Mouse (Mus musculus): ENCODE results near the gene Adcy1.

Gene Adcy1

GRCm38 (mm10) chr11:7173664-7174063, 110.4 kb downstream of the Adcy1 start:
- DNase-seq (ENCODE audit: extremely low read depth, insufficient read length, low spot score): no peak

- no peak for DNase-seq (ENCODE audit: extremely low read depth, insufficient read length, low spot score)
These were observed 115.4 kb downstream of the Adcy1 start for GRCm38 (mm10) chr11:7178724-7179123.

GRCm38 (mm10) chr11:7179276-7179675, 116.0 kb downstream of the Adcy1 start:
- no peak for DNase-seq (ENCODE audit: extremely low read depth, insufficient read length, low spot score)

- no peak for DNase-seq (ENCODE audit: extremely low read depth, insufficient read length, low spot score)
These were observed 119.2 kb downstream of the Adcy1 start for GRCm38 (mm10) chr11:7182409-7183042.

GRCm38 (mm10) chr11:7184420-7184819, 121.1 kb downstream of the Adcy1 start:
- DNase-seq (ENCODE audit: extremely low read depth, insufficient read length, low spot score): no peak

GRCm38 (mm10) chr11:7187472-7187871, 124.2 kb downstream of the Adcy1 start:
- no peak for DNase-seq (ENCODE audit: extremely low read depth, insufficient read length, low spot score)

GRCm38 (mm10) chr11:7188469-7188868, 125.2 kb downstream of the Adcy1 start, which contains the start of gene Gm11985:
Gene Gm11985 (minus strand): TSS chr11:7188569.
- DNase-seq (ENCODE audit: extremely low read depth, insufficient read length, low spot score): no peak

- DNase-seq (ENCODE audit: extremely low read depth, insufficient read length, low spot score): no peak
These were observed 129.4 kb downstream of the Adcy1 start for GRCm38 (mm10) chr11:7192710-7193109.

- no peak for DNase-seq (ENCODE audit: extremely low read depth, insufficient read length, low spot score)
These were observed 129.8 kb downstream of the Adcy1 start for GRCm38 (mm10) chr11:7193134-7193533.

GRCm38 (mm10) chr11:7194432-7195311, 131.4 kb downstream of the Adcy1 start:
- no peak for DNase-seq (ENCODE audit: extremely low read depth, insufficient read length, low spot score)

GRCm38 (mm10) chr11:7195312-7195685, 132.0 kb downstream of the Adcy1 start:
- DNase-seq (ENCODE audit: extremely low read depth, insufficient read length, low spot score): no peak

GRCm38 (mm10) chr11:7197491-7197941, 134.2 kb downstream of the Adcy1 start, which contains the start of gene Igfbp1:
Gene Igfbp1 (plus strand): TSS chr11:7197782.
- DNase-seq (ENCODE audit: extremely low read depth, insufficient read length, low spot score): no peak

GRCm38 (mm10) chr11:7198006-7198405, 134.7 kb downstream of the Adcy1 start:
- DNase-seq (ENCODE audit: extremely low read depth, insufficient read length, low spot score): no peak

- DNase-seq (ENCODE audit: extremely low read depth, insufficient read length, low spot score): no peak
These were observed 135.4 kb downstream of the Adcy1 start for GRCm38 (mm10) chr11:7198481-7199256.

- no peak for DNase-seq (ENCODE audit: extremely low read depth, insufficient read length, low spot score)
These were observed 136.6 kb downstream of the Adcy1 start for GRCm38 (mm10) chr11:7199736-7200392.

- no peak for DNase-seq (ENCODE audit: extremely low read depth, insufficient read length, low spot score)
These were observed 137.1 kb downstream of the Adcy1 start for GRCm38 (mm10) chr11:7200393-7200783.

- no peak for DNase-seq (ENCODE audit: extremely low read depth, insufficient read length, low spot score)
These were observed 138.9 kb downstream of the Adcy1 start for GRCm38 (mm10) chr11:7202206-7202605.

- no peak for DNase-seq (ENCODE audit: extremely low read depth, insufficient read length, low spot score)
These were observed 140.6 kb downstream of the Adcy1 start for GRCm38 (mm10) chr11:7203846-7204245.

GRCm38 (mm10) chr11:7210343-7210742, 147.1 kb downstream of the Adcy1 start:
- DNase-seq (ENCODE audit: extremely low read depth, insufficient read length, low spot score): peak; percentile 63

GRCm38 (mm10) chr11:7211211-7211610, 147.9 kb downstream of the Adcy1 start:
- DNase-seq (ENCODE audit: extremely low read depth, insufficient read length, low spot score): peak; percentile 27

All from 3134 (cell line).